Mouse (Mus musculus) activated CD4-positive, CD25-positive, alpha-beta regulatory T cell (primary cell): Measurements from ENCODE around the gene Akr1c14. TPM values are rescaled to one million over a fixed set of nuclear protein-coding genes. Genes with fewer than 3 reads are reported as not detected.

Experiments
- polyA plus RNA-seq, 2 experiments: library from polyadenylated mRNA; unstranded; fragments of 100-300 nt; shearing (Covaris generic); gene quantifications; one replicate each; pipeline ENCODE4 v1.2.1; 2017

Akr1c14 gene
- under 1 TPM in 1 of 2 experiments, not detected in 1; 0.75 TPM for polyA plus RNA-seq

GRCm38 (mm10) chr13:4048719-4049118 lies at the start of gene Akr1c14:
Akr1c14 (plus strand) TSS chr13:4049011.

Other genes with a start within 250 kb of the Akr1c14 start
- not detected for gene Calml3, start 244.7 kb upstream of the Akr1c14 start, polyA plus RNA-seq
- gene Calm4, start 211.3 kb upstream of the Akr1c14 start, polyA plus RNA-seq, result not detected
- gene Calm5, start 194.8 kb upstream of the Akr1c14 start, polyA plus RNA-seq, result not detected
- gene Net1, start 130.8 kb upstream of the Akr1c14 start, polyA plus RNA-seq, result 10 to 100 TPM; 19.5 to 25.6 TPM
- gene Tubal3, start 130.7 kb upstream of the Akr1c14 start, polyA plus RNA-seq, result under 1 TPM; 0.60 to 0.68 TPM
- gene Ucn3, start 103.7 kb upstream of the Akr1c14 start, polyA plus RNA-seq, result not detected
- gene Akr1c18, start 101.6 kb downstream of the Akr1c14 start, polyA plus RNA-seq, result 1 to 10 TPM; 1.6 to 4.9 TPM
- 10 to 100 TPM; 19.8 to 44.6 TPM for gene Akr1c13, start 142.1 kb downstream of the Akr1c14 start, polyA plus RNA-seq
- under 1 TPM in 1 of 2 experiments, not detected in 1; 0.09 TPM for gene Akr1c19, start 179.7 kb downstream of the Akr1c14 start, polyA plus RNA-seq
- gene Akr1c12, start 230.4 kb downstream of the Akr1c14 start, polyA plus RNA-seq, result 10 to 100 TPM in 1 of 2 experiments, 1 to 10 TPM in 1; 4.3 to 22.0 TPM